Mouse (Mus musculus) midbrain, embryonic 14.5 days (tissue): ENCODE measurements around the gene Mrln. TPM values are rescaled to one million over a fixed set of nuclear protein-coding genes. Genes with fewer than 3 reads are reported as not detected.
"Not testable (repeated sequence)": the region's sequence is repeated elsewhere in the genome, so short reads cannot be mapped to it uniquely, and the experiment has no call there.

Source experiments
- ATAC-seq: fragments of 200-750 bp; cut with Nextera tagmentation; 2 replicates; pipeline ENCODE4 v1.8.0; 2017; ENCODE audit warnings: moderate number of reproducible peaks, moderate library complexity; ENCODE audit not compliant: low FRiP score, low TSS enrichment
- DNase-seq: peaks from one replicate; pipeline ENCODE4 v3.0.0-alpha.2; 2015
- H3K27ac ChIP-seq: fragments of 300-500 bp; sonication (generic); replicated peaks from 2 replicates; pipeline ENCODE4 v1.5.1; 2014; ENCODE audit warnings: mild to moderate bottlenecking, low read depth, low read length, moderate library complexity
- H3K27me3 ChIP-seq: fragments of 300-500 bp; sonication (generic); 2 replicates; pipeline ENCODE4 v1.6.1; 2014; ENCODE audit warnings: low read length, control low read depth, mixed read lengths; ENCODE audit not compliant: control insufficient read depth, insufficient read depth
- H3K36me3 ChIP-seq: fragments of 300-500 bp; sonication (generic); 2 replicates; pipeline ENCODE4 v1.6.1; 2014; ENCODE audit warnings: low read length, control low read depth; ENCODE audit not compliant: control insufficient read depth, insufficient read depth
- H3K4me1 ChIP-seq: fragments of 300-500 bp; sonication (generic); 2 replicates; pipeline ENCODE4 v1.6.1; 2014; ENCODE audit warnings: mild to moderate bottlenecking, antibody characterized with exemption, low read length, control low read depth; ENCODE audit not compliant: control insufficient read depth, insufficient read depth
- H3K4me2 ChIP-seq: fragments of 300-500 bp; sonication (generic); 2 replicates; pipeline ENCODE4 v1.6.1; 2014; ENCODE audit warnings: mild to moderate bottlenecking, low read length, moderate library complexity
- H3K4me3 ChIP-seq: fragments of 300-500 bp; sonication (generic); replicated peaks from 2 replicates; pipeline ENCODE4 v1.5.1; 2014; ENCODE audit warnings: low read depth, low read length
- H3K9ac ChIP-seq: fragments of 300-500 bp; sonication (generic); replicated peaks from 2 replicates; pipeline ENCODE4 v1.6.1; 2014; ENCODE audit warnings: mild to moderate bottlenecking, low read length, moderate library complexity
- H3K9me3 ChIP-seq: fragments of 300-500 bp; sonication (generic); 2 replicates; pipeline ENCODE4 v1.6.1; 2016; ENCODE audit warnings: low read length, control low read depth, mixed read lengths; ENCODE audit not compliant: control insufficient read depth
- WGBS: fragments of 180-500 bp; shearing (Covaris S2); extraction: QIAGEN DNeasy Blood & Tissue Kit; methylation state at CpG from one replicate; pipeline ENCODE4 v1.1.7; 2014; 5-methylcytosine and 5-hydroxymethylcytosine counted together
- polyA plus RNA-seq: library from polyadenylated mRNA; unstranded; fragments of >200 nt; fragmentation: Nextera tagmentation; extraction: Ambion mirVana; gene quantifications from 2 replicates; pipeline ENCODE4 v1.2.1, GENCODE M21; 2014

Gene Mrln
- polyA plus RNA-seq, 1 experiment from 2014 or later: not detected

- H3K4me2 ChIP-seq: no peak overlapping the region
- no peaks in the 10 kb centered on the region for H3K9me3 ChIP-seq
- ATAC-seq (no peak), DNase-seq (no peak)
- H3K27me3 ChIP-seq: no peaks in the 10 kb centered on the region
- H3K4me3 ChIP-seq: no peak overlapping the region
- 0 out of 2 replicates have a peak, but pooled peaks cover 2% of the 10 kb centered on the region for H3K4me1 ChIP-seq
- H3K36me3 ChIP-seq: no peaks in the 10 kb centered on the region
- WGBS: 94% methylated on average over 7 of the region's 7 CpGs
- H3K9ac ChIP-seq: no peak overlapping the region
- no peak overlapping the region for H3K27ac ChIP-seq
These were observed 5.5 kb upstream of the Mrln start for GRCm38 (mm10) chr10:70198951-70199463.

GRCm38 (mm10) chr10:70199466-70200210 lies 4.8 kb upstream of the Mrln start:
- Histone ChIP-seq H3K27me3 (no peaks in the 10 kb centered on the region), H3K36me3 (no peaks in the 10 kb centered on the region), H3K4me1 (0 out of 2 replicates have a peak, but pooled peaks cover 2% of the 10 kb centered on the region), H3K4me2 (no peak overlapping the region), H3K27ac (no peak overlapping the region), H3K9ac (no peak overlapping the region), H3K9me3 (no peaks in the 10 kb centered on the region), H3K4me3 (no peak overlapping the region)
- DNase-seq: no peak
- no peak for ATAC-seq
- WGBS: 84% methylated on average over 6 of the region's 6 CpGs

GRCm38 (mm10) chr10:70200889-70201500 lies 3.5 kb upstream of the Mrln start:
- no peaks in the 10 kb centered on the region for H3K27me3 ChIP-seq
- H3K4me3 ChIP-seq: no peak overlapping the region
- DNase-seq: no peak
- H3K27ac ChIP-seq: no peak overlapping the region
- no peaks in the 10 kb centered on the region for H3K36me3 ChIP-seq
- 0 out of 2 replicates have a peak, but pooled peaks cover 2% of the 10 kb centered on the region for H3K4me1 ChIP-seq
- H3K9me3 ChIP-seq: no peaks in the 10 kb centered on the region
- ATAC-seq: no peak
- H3K4me2 ChIP-seq: no peak overlapping the region
- WGBS: 73% methylated on average over 12 of the region's 12 CpGs
- no peak overlapping the region for H3K9ac ChIP-seq

GRCm38 (mm10) chr10:70211281-70211680 lies 6.8 kb downstream of the Mrln start:
- no peak overlapping the region for H3K27ac ChIP-seq
- H3K36me3 ChIP-seq: no peaks in the 10 kb centered on the region
- WGBS: 84% methylated on average over 9 of the region's 9 CpGs
- H3K27me3 ChIP-seq: no peaks in the 10 kb centered on the region
- H3K4me3 ChIP-seq: no peak overlapping the region
- H3K4me1 ChIP-seq: no peaks in the 10 kb centered on the region
- no peak overlapping the region for H3K9ac ChIP-seq
- no peak for ATAC-seq
- DNase-seq: no peak
- H3K4me2 ChIP-seq: no peak overlapping the region
- H3K9me3 ChIP-seq: no peaks in the 10 kb centered on the region

- ATAC-seq: no peak
- no peaks in the 10 kb centered on the region for H3K36me3 ChIP-seq
- DNase-seq: no peak
- H3K4me1 ChIP-seq: no peaks in the 10 kb centered on the region
- H3K4me3 ChIP-seq: no peak overlapping the region
- H3K9ac ChIP-seq: no peak overlapping the region
- no peak overlapping the region for H3K27ac ChIP-seq
- H3K4me2 ChIP-seq: no peak overlapping the region
- no peaks in the 10 kb centered on the region for H3K27me3 ChIP-seq
- no peaks in the 10 kb centered on the region for H3K9me3 ChIP-seq
- 55% methylated on average over 5 of the region's 5 CpGs for WGBS
These were observed 16.5 kb downstream of the Mrln start for GRCm38 (mm10) chr10:70220971-70221370.

GRCm38 (mm10) chr10:70222231-70222630 lies 17.8 kb downstream of the Mrln start:
- not testable (repeated sequence) for H3K4me1 ChIP-seq, H3K9ac ChIP-seq, H3K27ac ChIP-seq, ATAC-seq, DNase-seq, H3K4me2 ChIP-seq, H3K9me3 ChIP-seq, H3K27me3 ChIP-seq, H3K4me3 ChIP-seq, H3K36me3 ChIP-seq
- WGBS: 96% methylated on average over 8 of the region's 8 CpGs

GRCm38 (mm10) chr10:70224571-70224970 lies 20.1 kb downstream of the Mrln start:
- no peak for DNase-seq

GRCm38 (mm10) chr10:70225760-70226159 lies 21.3 kb downstream of the Mrln start:
- Histone ChIP-seq H3K4me1 (no peaks in the 10 kb centered on the region), H3K36me3 (no peaks in the 10 kb centered on the region), H3K27me3 (no peaks in the 10 kb centered on the region), H3K4me2 (no peak overlapping the region), H3K4me3 (no peak overlapping the region), H3K27ac (no peak overlapping the region), H3K9me3 (no peaks in the 10 kb centered on the region), H3K9ac (no peak overlapping the region)
- DNase-seq: no peak
- WGBS: 82% methylated on average over 6 of the region's 6 CpGs
- ATAC-seq: no peak

More at GRCm38 (mm10) chr10:70224571-70224970, 20.1 kb downstream of the Mrln start:
- no peaks in the 10 kb centered on the region for H3K9me3 ChIP-seq
- H3K9ac ChIP-seq: no peak overlapping the region
- no peak overlapping the region for H3K4me2 ChIP-seq
- H3K27me3 ChIP-seq: no peaks in the 10 kb centered on the region
- no peaks in the 10 kb centered on the region for H3K36me3 ChIP-seq
- no peaks in the 10 kb centered on the region for H3K4me1 ChIP-seq
- 93% methylated on average over 6 of the region's 6 CpGs for WGBS
- no peak overlapping the region for H3K27ac ChIP-seq
- no peak overlapping the region for H3K4me3 ChIP-seq
- ATAC-seq: no peak

GRCm38 (mm10) chr10:70226608-70227007 lies 22.1 kb downstream of the Mrln start:
- ATAC-seq: no peak

More at GRCm38 (mm10) chr10:70226608-70227007, 22.1 kb downstream of the Mrln start:
- no peak overlapping the region for H3K9ac ChIP-seq
- H3K27me3 ChIP-seq: no peaks in the 10 kb centered on the region
- no peaks in the 10 kb centered on the region for H3K9me3 ChIP-seq
- H3K4me1 ChIP-seq: no peaks in the 10 kb centered on the region
- no peak for DNase-seq
- no peaks in the 10 kb centered on the region for H3K36me3 ChIP-seq
- no peak overlapping the region for H3K4me2 ChIP-seq
- H3K27ac ChIP-seq: no peak overlapping the region
- H3K4me3 ChIP-seq: no peak overlapping the region
